Mouse (Mus musculus) kidney, adult 2 months (tissue): ENCODE results near the gene Atp4a.
A peak's percentile ranks its signal among the peaks of the same experiment; 100 is the strongest.

Source experiments
- CTCF ChIP-seq: fragments of 200-500 bp; conservative IDR thresholded peaks from 2 replicates; pipeline ENCODE4 v1.5.1; 2011; ENCODE audit warnings: low read depth, mild to moderate bottlenecking, control low read depth, low read length, moderate library complexity, mixed read lengths; ENCODE audit not compliant: insufficient read depth, insufficient read length
- POLR2A ChIP-seq: fragments of 200-500 bp; IDR thresholded peaks from one replicate; pipeline ENCODE4 v1.6.1; 2011; ENCODE audit warnings: low read depth, low read length, control low read depth

DNA sequence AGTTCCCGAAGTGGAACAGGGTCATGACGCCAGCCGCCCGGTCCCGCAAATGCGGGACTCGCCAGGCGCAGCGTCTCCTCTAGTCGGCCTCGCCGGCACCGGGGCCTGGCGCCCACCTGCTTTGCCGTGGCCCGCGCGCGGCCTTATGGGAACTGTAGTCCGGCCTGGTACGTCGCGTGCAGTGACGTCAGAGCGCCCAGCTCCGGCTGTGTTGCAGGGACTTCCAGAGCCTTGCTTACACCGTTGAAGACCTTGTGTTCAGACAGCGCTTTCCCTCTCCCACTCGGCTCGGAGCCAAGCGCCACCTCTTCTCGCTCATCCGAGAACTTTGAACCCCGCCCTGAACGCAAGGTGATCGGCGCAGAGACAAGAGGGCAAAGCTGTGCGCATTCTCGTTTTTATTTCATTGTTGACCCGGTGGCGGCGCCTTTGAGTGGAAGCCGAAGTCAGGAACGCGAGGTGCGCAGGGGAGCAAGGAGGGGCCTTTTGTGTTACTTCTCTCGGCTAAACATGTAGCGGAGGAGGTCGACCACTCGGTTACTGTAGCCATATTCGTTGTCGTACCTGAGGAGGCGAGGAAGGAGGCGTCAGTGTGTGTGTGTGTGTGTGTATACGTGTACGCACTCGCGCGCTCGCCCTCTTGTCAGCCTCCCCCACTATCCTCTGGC, 17.5 kb downstream of the Atp4a start, which contains the start of gene Tmem147:
- TF ChIP-seq CTCF (peak; percentile 19; the same call in 1 of the 2 replicates), POLR2A (peak; percentile 33)
